Mouse (Mus musculus): Measurements from ENCODE around the gene Wfdc21.

Wfdc21 gene

GRCm38 (mm10) chr11:83802166-83802565, 55.4 kb downstream of the Wfdc21 start:
- DNase-seq (ENCODE audit: low spot score in 2 of 2), result no peak

Data from spleen, postnatal 4 days (tissue).